Mouse (Mus musculus) MEL (cell line): ENCODE data around the gene Prpf18. TPM values are rescaled to one million over a fixed set of nuclear protein-coding genes. Genes with fewer than 3 reads are reported as not detected.
A peak's percentile ranks its signal among the peaks of the same experiment; 100 is the strongest.

Experiments used
- DNase-seq: peaks from one replicate; pipeline ENCODE4 v3.0.0; 2011; ENCODE audit warnings: low read depth, low spot score
- H3K27ac ChIP-seq: 2 replicates; pipeline ENCODE4 v1.5.1; 2012; ENCODE audit warnings: low read depth, mild to moderate bottlenecking, control low read depth, low read length, moderate library complexity; ENCODE audit not compliant: control insufficient read depth
- H3K27me3 ChIP-seq, 2 experiments: fragments of 150-350 bp in 1 of 2; sonication (generic) in 1 of 2; 2 replicates each; pipeline ENCODE4 v1.6.1; 2012; ENCODE audit warnings: low read length in 2 of 2, mild to moderate bottlenecking in 2 of 2, improper control_type of control experiment in 1 of 2, moderate library complexity in 1 of 2; ENCODE audit not compliant: insufficient read depth in 2 of 2, control insufficient read depth in 1 of 2
- H3K36me3 ChIP-seq, 2 experiments: 2 replicates each; pipeline ENCODE4 v1.6.1; 2012 to 2014; ENCODE audit warnings: low read length in 2 of 2, improper control_type of control experiment in 1 of 2, inconsistent platforms in 1 of 2, mild to moderate bottlenecking in 1 of 2; ENCODE audit not compliant: insufficient read depth in 2 of 2, control insufficient read depth in 1 of 2
- H3K4me1 ChIP-seq, 2 experiments: fragments of 150-350 bp in 1 of 2; sonication (generic) in 1 of 2; 2 replicates each; pipeline ENCODE4 v1.6.1; 2012; ENCODE audit warnings: low read length in 2 of 2, improper control_type of control experiment in 1 of 2, mild to moderate bottlenecking in 1 of 2; ENCODE audit not compliant: insufficient read depth in 2 of 2, control insufficient read depth in 1 of 2
- H3K4me3 ChIP-seq, 2 experiments: fragments of 150-350 bp in 1 of 2; sonication (generic) in 1 of 2; 2 replicates each; pipeline ENCODE4 v1.5.1; 2012; ENCODE audit warnings: low read depth in 2 of 2, low read length in 2 of 2, mild to moderate bottlenecking in 2 of 2, moderate library complexity in 2 of 2, control low read depth in 1 of 2, improper control_type of control experiment in 1 of 2; ENCODE audit not compliant: control insufficient read depth in 1 of 2, insufficient read depth in 1 of 2
- H3K79me2 ChIP-seq: 2 replicates; pipeline ENCODE4 v1.6.1; 2012; ENCODE audit warnings: mild to moderate bottlenecking, low read length, moderate library complexity; ENCODE audit not compliant: control insufficient read depth, poor library complexity, insufficient read depth
- H3K9ac ChIP-seq: 2 replicates; pipeline ENCODE4 v1.6.1; 2012; ENCODE audit warnings: low read depth, mild to moderate bottlenecking, control low read depth, low read length, moderate library complexity; ENCODE audit not compliant: control insufficient read depth, poor library complexity, severe bottlenecking
- H3K9me3 ChIP-seq: fragments of 150-350 bp; sonication (generic); replicated peaks from 2 replicates; pipeline ENCODE4 v1.6.1; 2012; ENCODE audit warnings: mild to moderate bottlenecking, low read length, improper control_type of control experiment, moderate library complexity; ENCODE audit not compliant: insufficient read depth
- CHD2 ChIP-seq: IDR thresholded peaks from 2 replicates; pipeline ENCODE4 v1.6.1; 2011; ENCODE audit warnings: low read length, improper control_type of control experiment
- CTCF ChIP-seq, 3 experiments: IDR thresholded peaks in 2 of 3; conservative IDR thresholded peaks in 1 of 3; 2 replicates each; pipeline ENCODE4 v1.5.1; 2011 to 2012; ENCODE audit warnings: low read length in 3 of 3, low read depth in 2 of 3, mild to moderate bottlenecking in 2 of 3, improper control_type of control experiment in 1 of 3, inconsistent platforms in 1 of 3, mixed read lengths in 1 of 3, moderate library complexity in 1 of 3; ENCODE audit not compliant: control insufficient read depth in 1 of 3, insufficient read depth in 1 of 3, poor library complexity in 1 of 3, severe bottlenecking in 1 of 3
- ELF1 ChIP-seq: IDR thresholded peaks from 2 replicates; pipeline ENCODE4 v1.6.1; 2014; ENCODE audit warnings: low read depth, mild to moderate bottlenecking, inconsistent platforms, low read length, improper control_type of control experiment, moderate library complexity
- EP300 ChIP-seq, 2 experiments: IDR thresholded peaks; 2 replicates each; pipeline ENCODE4 v1.6.1; 2011; ENCODE audit warnings: improper control_type of control experiment in 2 of 2, low read length in 2 of 2, low read depth in 1 of 2, mild to moderate bottlenecking in 1 of 2
- ETS1 ChIP-seq: IDR thresholded peaks from 2 replicates; pipeline ENCODE4 v1.6.1; 2012; ENCODE audit warnings: low read depth, mild to moderate bottlenecking, inconsistent platforms, low read length, improper control_type of control experiment, moderate library complexity
- GABPA ChIP-seq: IDR thresholded peaks from 2 replicates; pipeline ENCODE4 v1.6.1; 2012; ENCODE audit warnings: low read depth, mild to moderate bottlenecking, inconsistent platforms, low read length, improper control_type of control experiment, moderate library complexity
- GATA1 ChIP-seq: IDR thresholded peaks from 2 replicates; pipeline ENCODE4 v1.6.1; 2011; ENCODE audit warnings: low read depth, low read length, improper control_type of control experiment
- JUND ChIP-seq: IDR thresholded peaks from 2 replicates; pipeline ENCODE4 v1.6.1; 2011; ENCODE audit warnings: low read depth, mild to moderate bottlenecking, improper control_type of control experiment, low read length
- KAT2A ChIP-seq: conservative IDR thresholded peaks from 2 replicates; pipeline ENCODE4 v1.6.1; 2012; ENCODE audit warnings: low read depth, low read length, improper control_type of control experiment, inconsistent platforms
- MAX ChIP-seq: IDR thresholded peaks from 2 replicates; pipeline ENCODE4 v1.6.1; 2011; ENCODE audit warnings: low read length, improper control_type of control experiment
- MAZ ChIP-seq: IDR thresholded peaks from 2 replicates; pipeline ENCODE4 v1.6.1; 2012; ENCODE audit warnings: low read depth, mild to moderate bottlenecking, inconsistent platforms, low read length, improper control_type of control experiment
- MYB ChIP-seq: IDR thresholded peaks from 2 replicates; pipeline ENCODE4 v1.6.1; 2011; ENCODE audit warnings: mild to moderate bottlenecking, low read depth, low read length, improper control_type of control experiment
- MYC ChIP-seq: IDR thresholded peaks from 2 replicates; pipeline ENCODE4 v1.6.1; 2011; ENCODE audit warnings: low read depth, mild to moderate bottlenecking, low read length, improper control_type of control experiment, moderate library complexity
- POLR2AphosphoS2 ChIP-seq: IDR thresholded peaks from 2 replicates; pipeline ENCODE4 v1.6.1; 2011; ENCODE audit warnings: low read length, improper control_type of control experiment
- POLR2AphosphoS5 ChIP-seq: IDR thresholded peaks from 2 replicates; pipeline ENCODE4 v1.6.1; 2012; ENCODE audit warnings: low read depth, borderline replicate concordance, mild to moderate bottlenecking, inconsistent platforms, low read length, moderate library complexity, mixed read lengths
- TBP ChIP-seq: IDR thresholded peaks from 2 replicates; pipeline ENCODE4 v1.8.0; 2011; ENCODE audit warnings: low read depth, low read length, improper control_type of control experiment
- UBTF ChIP-seq: IDR thresholded peaks from 2 replicates; pipeline ENCODE4 v1.6.1; 2012; ENCODE audit warnings: low read depth, mild to moderate bottlenecking, inconsistent platforms, low read length, improper control_type of control experiment, moderate library complexity, borderline replicate concordance; ENCODE audit not compliant: insufficient read depth
- ZNF384 ChIP-seq: IDR thresholded peaks from 2 replicates; pipeline ENCODE4 v1.6.1; 2012; ENCODE audit warnings: low read depth, mild to moderate bottlenecking, inconsistent platforms, low read length, improper control_type of control experiment
- polyA plus RNA-seq, 2 experiments: library from polyadenylated mRNA; stranded (reverse) in 1 of 2; unstranded in 1 of 2; fragments of >175 nt in 1 of 2; fragments of >200 nt in 1 of 2; gene quantifications; 2 replicates each; pipeline versions ENCODE4 v1.2.1 to v1.2.4; 2012; ENCODE audit warnings: low replicate concordance in 2 of 2, low read depth in 1 of 2; ENCODE audit not compliant: insufficient read length in 2 of 2, insufficient read depth in 1 of 2, missing spikeins in 1 of 2
- total RNA-seq: library from RNA; depleted of rRNA; stranded (reverse); fragments of 300-350 nt; gene quantifications from 2 replicates; pipeline ENCODE4 v1.2.3, GENCODE M21; 2012

The Prpf18 gene
- total and polyA plus RNA-seq, 3 experiments, result 26.3 to 31.2 TPM; not detected in 1

GRCm38 (mm10) chr2:4660677-4661076 lies 8.8 kb upstream of the Prpf18 start:
- Histone ChIP-seq H3K36me3 (no peaks in the 10 kb centered on the region), H3K27ac (no peak overlapping the region), H3K4me1 (no peaks in the 10 kb centered on the region), H3K4me3 (no peak overlapping the region), H3K27me3 (peaks cover 0 to 4% of the 10 kb centered on the region in 2 experiments; a peak in 2 of 4 replicates), H3K9me3 (no peaks in the 10 kb centered on the region), H3K9ac (no peak overlapping the region), H3K79me2 (no peaks in the 10 kb centered on the region)
- DNase-seq, result peak; percentile 10
- no peak for TF ChIP-seq EP300 (IDR thresholded peaks at IDR 0.05; ENCODE audit: low read depth in 1 of 2, low read length in 2 of 2)
- no peak for TF ChIP-seq TBP
- TF ChIP-seq CTCF (IDR thresholded peaks at IDR 0.05 in 2 of 3, conservative IDR thresholded peaks at IDR 0.05 in 1 of 3; ENCODE audit: control insufficient read depth in 1 of 3, insufficient read depth in 1 of 3, low read depth in 2 of 3, low read length in 3 of 3, poor library complexity in 1 of 3, severe bottlenecking in 1 of 3), result no peak
- no peak for TF ChIP-seq GATA1
- TF ChIP-seq UBTF, result no peak
- TF ChIP-seq MAX, result no peak

- H3K9me3 ChIP-seq, result no peaks in the 10 kb centered on the region
- no peak overlapping the region for H3K4me3 ChIP-seq
- no peak overlapping the region for H3K9ac ChIP-seq
- no peaks in the 10 kb centered on the region for H3K27me3 ChIP-seq
- H3K4me1 ChIP-seq, result peaks cover 6 to 10% of the 10 kb centered on the region in 2 experiments
- peaks cover 8 to 13% of the 10 kb centered on the region in 2 experiments for H3K36me3 ChIP-seq
- no peak for DNase-seq
- H3K27ac ChIP-seq, result no peak overlapping the region
- TF ChIP-seq MAZ, result no peak
- TF ChIP-seq CTCF (IDR thresholded peaks at IDR 0.05 in 2 of 3, conservative IDR thresholded peaks at IDR 0.05 in 1 of 3; ENCODE audit: control insufficient read depth in 1 of 3, insufficient read depth in 1 of 3, low read depth in 2 of 3, low read length in 3 of 3, poor library complexity in 1 of 3, severe bottlenecking in 1 of 3), result no peak
- no peak for TF ChIP-seq CHD2
- no peak for TF ChIP-seq JUND
- no peak for TF ChIP-seq GATA1
- no peak for TF ChIP-seq MYB
- no peak for TF ChIP-seq KAT2A
- no peak for TF ChIP-seq MYC
- no peak for TF ChIP-seq UBTF
- no peak for TF ChIP-seq ETS1
- no peak for TF ChIP-seq POLR2AphosphoS5
- no peak for TF ChIP-seq MAX
- no peak for TF ChIP-seq ZNF384
- no peak for TF ChIP-seq TBP
- no peak for TF ChIP-seq EP300 (IDR thresholded peaks at IDR 0.05; ENCODE audit: low read depth in 1 of 2, low read length in 2 of 2)
- TF ChIP-seq POLR2AphosphoS2, result no peak
- TF ChIP-seq ELF1, result no peak
- TF ChIP-seq GABPA, result no peak
- H3K79me2 ChIP-seq, result peaks cover 31% of the 10 kb centered on the region
Measured at GRCm38 (mm10) chr2:4649646-4650045, 2.3 kb downstream of the Prpf18 start.
